Mouse (Mus musculus) kidney, adult 9 months (tissue): ENCODE measurements at regions not wholly inside any gene's neighbourhood (a gene's known extent, or its start where the extent isn't known, plus 50 kb on each side); places are given as distances from the start of the nearest gene placed in this dataset.

Experiments
- DNase-seq: peaks from one replicate; pipeline ENCODE4 v3.0.0; 2022

DNA sequence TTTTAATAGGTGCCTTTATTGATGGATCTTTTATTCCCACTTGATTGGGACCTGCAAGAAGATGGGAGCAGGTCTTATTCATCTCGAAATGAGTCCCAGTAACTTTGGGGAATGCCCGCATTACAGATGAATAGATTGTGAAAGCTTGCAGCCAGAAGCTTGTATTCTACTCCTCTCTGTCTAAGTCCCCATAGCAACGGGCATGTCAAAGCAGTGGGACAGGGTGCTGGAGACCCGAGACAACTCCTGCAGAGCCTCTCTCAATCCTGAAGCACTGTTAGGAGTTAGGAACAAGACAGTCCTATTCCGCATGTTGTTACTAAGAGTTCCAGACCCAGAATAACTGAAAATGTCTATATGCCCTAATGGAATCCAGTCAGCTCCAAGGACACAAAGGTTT lies 233.1 kb downstream of the Ube2cbp start:
- DNase-seq = no peak

DNA sequence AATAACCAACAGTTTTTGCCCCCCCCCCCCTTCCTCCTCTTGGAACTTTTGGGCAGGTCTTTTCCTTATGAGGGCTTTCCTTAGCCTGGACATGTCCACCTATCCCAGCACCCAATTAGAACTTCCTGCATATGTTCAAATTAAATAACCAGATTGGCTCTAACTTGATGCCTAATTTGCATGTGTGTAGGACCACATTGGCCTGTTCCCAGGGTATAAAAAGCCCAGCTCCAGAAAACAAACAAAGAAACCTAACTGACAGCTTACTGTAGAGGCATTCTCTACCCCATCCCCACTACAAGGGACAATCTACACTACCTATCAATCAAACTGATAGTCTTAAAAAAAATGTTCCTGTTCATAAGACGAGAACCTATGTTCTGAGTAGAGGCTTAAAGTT lies 232.6 kb downstream of the Ube2cbp start:
- no peak for DNase-seq

DNA sequence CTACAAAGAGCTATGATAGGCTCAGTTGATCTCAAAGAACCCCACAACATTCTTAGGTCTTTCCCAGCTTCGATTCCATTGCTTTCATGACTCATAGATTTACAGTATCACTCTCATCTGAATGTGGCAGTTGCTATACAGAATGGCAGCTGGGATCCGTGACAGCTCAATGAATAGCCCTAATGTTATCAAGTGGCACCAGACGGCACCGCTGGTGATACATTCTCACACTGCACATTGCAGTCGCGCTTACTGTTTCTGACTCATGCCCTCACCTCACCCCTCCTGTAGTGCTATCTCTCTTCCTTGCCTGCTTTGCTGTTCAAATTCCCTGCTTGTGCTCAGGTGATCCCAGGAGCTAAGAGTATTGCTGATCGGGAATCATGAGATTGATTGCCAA lies 231.0 kb downstream of the Ube2cbp start:
- no peak for DNase-seq

DNA sequence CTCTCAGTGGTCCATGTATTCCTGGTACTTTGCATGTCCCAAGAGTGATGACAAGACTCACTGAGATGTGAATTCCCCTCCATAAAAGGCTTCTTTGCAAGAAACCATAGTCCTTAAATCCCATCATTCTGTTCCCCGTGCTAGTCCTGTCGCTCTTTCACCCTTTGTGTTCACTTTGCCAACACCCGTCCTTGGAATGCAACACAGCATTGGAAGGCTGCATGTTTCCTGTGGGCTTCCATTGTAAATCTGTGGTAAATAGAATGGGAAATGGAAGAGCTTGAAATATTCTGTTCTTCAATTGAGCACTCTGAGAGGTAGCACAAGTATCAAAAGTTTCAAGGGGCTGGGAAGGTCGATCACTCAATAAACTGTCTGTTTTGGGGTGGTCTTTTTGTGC lies 226.1 kb downstream of the Ube2cbp start:
- DNase-seq = no peak

DNA sequence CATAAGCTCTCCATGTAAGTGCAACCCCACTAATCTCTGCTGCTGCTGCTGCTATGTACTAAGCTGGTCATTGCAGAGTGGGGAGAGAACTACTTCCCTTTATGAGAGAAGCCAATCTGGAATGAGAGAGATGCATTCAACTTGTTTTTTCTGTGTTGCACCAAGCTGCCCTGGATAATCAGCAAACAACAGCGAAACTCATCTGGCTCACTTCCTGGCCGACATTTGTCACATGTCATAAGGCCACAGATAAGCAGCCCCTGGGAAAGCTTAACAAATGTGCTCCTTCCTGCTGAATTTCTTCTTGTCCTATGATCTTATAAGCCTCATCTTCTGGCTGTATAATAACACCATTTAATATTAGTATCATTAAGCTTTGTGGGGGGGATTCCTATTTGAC lies 224.5 kb downstream of the Ube2cbp start:
- DNase-seq = no peak

DNA sequence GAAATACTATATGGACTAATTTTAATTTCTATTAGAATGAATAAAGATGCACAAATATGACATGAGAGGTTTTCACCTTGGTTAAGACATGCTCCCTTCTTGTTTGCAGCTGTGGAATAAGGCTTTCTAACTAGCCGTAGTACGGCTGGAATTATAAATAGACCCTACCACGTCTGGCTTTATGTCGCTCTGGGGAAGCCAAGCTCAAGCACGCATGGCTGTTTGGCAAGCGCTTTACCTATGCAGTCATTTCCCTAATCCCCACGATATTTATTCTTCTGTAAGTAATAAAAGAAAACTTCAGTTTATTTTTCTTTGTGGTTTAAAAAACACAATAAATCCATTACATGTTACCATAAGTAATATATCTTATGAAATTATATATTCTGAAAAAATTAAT lies 223.9 kb downstream of the Ube2cbp start:
- no peak for DNase-seq

DNA sequence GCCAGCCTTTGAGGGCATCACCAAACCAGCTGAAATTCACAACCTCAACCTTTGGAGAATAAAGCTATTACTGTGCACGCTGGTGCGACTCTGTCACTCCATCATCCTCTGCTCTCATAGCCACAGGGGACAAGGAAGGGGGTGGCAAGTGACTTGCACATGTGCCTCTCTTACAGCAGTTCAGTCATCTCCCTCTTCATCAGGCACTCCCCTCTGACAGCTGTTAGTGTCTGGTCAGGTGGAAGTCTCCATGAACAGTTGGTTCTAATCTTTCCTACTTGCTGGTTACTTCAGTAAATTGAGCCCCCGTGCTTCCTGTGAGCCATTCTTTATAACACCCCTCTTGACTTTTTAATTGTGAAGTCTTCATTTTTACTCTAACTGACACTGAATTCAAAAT lies 214.6 kb downstream of the Ube2cbp start:
- DNase-seq = no peak

DNA sequence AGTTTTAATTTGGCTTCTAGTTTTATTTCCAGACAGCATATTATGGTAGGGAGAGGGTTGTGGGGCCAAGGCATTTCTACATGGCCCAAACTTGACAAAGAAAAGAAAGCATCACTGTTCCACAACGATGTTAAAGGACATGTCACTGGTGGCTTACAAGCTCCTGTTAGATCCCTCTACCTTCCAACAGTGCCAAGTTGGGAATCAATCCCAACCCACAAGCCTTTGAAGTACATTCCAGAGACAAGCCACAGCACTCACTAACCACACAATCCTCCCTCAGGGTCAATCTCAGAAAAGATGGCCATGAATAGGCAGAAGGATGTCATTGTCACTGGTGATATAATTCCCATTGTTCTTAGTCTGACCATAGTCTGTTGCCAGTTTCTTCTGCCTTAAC lies 213.4 kb downstream of the Ube2cbp start:
- DNase-seq = no peak
